Mouse (Mus musculus) induced T-regulatory cell, adult 2 months (primary cell): Measurements from ENCODE around the gene Nos1.
"Not testable (repeated sequence)": the region's sequence is repeated elsewhere in the genome, so short reads cannot be mapped to it uniquely, and the experiment has no call there.

Experiments used
- DNase-seq: peaks from one replicate; pipeline ENCODE4 v3.0.0-alpha.2; 2012; ENCODE audit warnings: low read depth

Gene Nos1

DNA sequence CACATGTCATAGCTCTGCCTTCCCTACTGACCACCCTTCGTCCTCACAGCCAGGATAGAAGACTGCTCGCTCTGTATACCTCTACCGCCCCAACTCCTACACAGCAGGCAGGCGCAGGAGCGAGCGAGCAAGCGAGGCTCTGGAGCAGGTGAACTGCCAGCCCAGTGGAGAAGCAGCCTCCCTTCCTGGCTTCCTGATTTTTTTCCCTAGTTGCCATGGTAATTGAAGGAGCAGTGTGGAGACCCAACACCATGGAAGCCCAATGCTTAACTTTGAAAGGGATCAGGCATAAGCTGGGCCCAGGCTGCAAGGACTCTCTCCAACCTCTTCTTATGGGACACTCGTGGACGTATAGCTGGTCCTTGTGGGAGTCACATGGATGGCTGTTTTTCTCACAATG is 59.4 kb downstream of the Nos1 start:
- no peak for DNase-seq

DNA sequence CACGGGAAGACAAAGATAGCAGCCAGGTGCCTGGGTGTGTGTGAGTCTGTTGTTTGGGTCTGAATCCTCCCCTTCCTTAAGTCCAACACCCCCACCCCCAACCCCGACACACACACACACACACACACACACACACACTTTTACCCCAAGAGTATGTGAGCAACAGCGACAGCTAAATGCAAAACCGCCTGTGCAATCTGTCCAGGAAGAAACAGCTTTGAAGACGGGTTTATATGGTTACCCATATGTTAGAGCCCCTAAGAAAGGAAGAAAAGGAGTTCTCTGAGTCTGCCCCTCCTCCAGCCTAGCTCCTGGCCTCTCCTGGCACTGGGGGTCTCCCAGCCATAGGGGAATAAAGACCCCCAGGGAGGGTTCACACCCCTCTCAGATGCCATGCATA is 60.2 kb downstream of the Nos1 start:
- DNase-seq, result no peak

DNA sequence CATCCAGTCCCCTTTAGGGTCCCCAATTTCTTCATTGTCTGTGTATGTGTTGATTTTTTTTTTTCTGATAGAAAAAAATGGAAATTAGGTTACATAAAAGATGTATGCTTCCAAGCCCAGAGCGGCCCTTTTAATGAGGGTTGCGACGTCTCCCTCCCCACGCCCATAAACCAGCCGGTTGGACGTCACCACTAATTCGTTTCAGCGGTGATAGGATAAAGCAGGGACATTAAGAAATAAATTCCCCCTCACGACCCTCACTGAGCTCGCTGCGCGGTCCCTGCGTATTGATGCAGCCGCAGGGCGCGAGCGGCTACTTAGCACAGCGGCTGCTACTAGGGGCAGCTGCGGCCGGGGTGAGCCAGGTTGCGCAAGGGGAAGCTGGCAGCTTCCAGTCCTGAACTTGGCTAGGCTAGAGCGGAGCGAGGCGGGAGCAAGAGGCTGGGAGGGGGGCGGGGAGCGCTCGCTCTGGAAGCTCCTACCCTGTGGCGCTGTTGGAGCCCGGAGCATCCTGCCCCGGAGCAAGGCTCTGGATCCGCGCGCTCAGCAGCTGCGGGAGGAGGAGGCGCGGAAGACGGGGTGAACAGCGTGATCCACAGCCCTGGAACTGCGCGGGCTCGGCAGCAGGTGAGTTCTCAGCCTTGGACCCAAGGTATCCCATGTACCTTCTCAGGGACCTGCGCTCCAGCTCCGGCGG is 61.0 kb downstream of the Nos1 start:
- no peak for DNase-seq

DNA sequence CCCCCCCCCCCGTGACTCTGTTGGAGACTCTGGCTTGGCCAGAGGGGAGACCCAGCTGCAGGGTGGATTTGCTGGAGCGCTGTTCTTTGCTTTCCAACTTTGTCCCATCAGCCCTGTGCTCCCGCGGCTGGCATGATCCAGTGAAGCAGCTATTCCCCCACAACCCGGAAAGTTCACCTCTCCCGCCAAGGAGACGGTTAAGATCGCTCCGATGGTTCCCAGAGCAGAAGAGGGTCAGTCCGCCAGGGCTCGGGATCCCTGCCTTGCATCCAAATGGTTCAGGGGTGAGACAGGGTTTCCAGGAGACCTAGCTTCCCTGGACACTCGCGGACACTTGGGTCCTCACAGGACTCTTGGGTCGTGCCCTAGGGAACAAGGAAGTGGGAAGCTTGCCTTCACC is 61.9 kb downstream of the Nos1 start:
- DNase-seq, result no peak

DNA sequence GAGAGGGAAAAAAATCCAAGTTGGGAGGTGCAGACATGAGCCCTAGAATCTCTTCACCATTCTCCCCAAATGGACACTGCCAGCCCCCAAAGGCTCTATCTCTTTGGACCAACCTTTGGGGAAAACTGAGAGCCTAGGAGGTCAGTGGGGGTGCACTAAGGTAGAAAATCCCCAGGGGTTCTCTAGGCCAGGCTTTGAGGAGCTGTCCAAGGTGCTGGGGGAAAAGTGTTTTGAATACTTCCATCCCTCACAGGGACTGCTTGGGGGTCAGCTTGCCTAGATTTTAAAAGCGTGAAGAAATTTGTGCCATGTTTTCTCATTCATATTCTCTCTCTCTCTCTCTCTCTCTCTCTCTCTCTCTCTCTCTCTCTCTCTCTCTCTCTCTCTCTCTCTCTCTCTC is 63.8 kb downstream of the Nos1 start:
- DNase-seq, result peak; percentile 6

DNA sequence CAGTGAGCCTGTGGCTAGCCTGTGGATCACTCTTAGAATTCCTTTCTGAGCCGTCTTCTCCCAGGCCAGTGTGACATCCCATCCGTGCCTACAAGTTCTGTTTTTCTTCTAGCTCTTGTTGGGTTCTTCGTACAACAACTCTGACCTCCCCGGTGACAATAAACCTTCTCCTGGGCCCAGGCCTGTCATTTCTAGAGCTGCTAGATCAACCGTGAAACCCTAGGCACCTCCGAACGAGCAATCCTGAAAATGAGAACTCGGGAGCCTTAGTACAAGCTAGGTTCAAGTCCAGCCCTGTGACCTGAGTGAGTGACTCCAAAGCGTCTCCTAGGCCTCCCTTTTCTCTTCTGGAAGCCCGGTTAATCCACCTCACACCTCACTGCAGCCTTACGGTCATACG is 69.6 kb downstream of the Nos1 start:
- DNase-seq, result no peak

DNA sequence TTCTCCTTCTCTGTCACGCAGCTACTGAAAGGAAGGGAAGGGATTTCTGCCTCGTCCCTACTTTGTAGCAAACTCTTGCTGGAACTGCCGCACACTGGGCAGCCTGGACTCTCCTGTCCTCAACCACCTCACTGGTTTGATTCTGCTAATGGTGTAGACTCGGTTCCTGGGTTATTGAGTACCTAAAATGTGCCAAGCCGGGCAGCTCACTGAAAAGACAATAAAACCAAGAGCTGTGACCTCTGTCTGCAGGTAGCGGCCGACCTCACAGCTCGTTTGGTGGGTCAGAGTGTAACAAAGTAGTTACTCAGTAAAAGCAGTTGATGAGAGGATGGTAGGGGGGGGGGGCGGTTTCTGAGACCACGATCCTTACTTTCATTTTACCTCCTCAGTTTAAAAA is 72.9 kb downstream of the Nos1 start:
- DNase-seq, result no peak

DNA sequence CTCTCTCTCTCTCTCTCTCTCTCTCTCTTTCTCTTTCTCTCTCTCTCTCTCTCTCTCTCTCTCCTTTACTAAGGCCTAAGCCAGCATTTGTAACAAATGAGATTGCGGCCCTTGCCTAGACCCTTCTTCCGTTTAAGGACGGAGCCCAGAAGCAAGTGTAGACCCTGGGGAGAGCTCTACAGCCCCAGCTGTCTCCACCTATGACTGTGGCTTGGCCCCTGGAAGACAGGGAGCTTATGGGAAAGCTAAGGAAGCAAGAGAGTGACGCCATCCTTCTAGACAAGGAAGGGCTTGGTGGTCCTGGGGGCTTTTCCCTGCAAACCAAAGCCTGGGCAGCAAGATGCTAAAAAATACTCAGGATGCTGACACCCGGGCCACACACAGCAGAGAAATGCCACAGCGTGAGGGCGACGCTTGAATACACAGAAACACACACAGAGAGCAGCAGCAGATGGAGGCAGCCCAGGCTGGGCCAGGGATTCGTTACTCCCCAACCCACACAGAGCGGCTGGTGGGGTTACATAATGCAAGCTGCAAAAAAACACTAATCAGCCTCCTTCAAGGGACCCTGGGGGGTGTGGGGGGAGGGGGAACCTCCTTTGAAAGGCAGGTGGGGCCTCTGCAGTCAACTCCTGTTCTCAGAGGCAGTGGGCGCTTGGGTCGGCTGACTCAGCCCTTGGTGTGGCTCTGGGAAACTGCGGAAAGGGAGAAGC is 83.9 kb downstream of the Nos1 start:
- DNase-seq, result no peak

DNA sequence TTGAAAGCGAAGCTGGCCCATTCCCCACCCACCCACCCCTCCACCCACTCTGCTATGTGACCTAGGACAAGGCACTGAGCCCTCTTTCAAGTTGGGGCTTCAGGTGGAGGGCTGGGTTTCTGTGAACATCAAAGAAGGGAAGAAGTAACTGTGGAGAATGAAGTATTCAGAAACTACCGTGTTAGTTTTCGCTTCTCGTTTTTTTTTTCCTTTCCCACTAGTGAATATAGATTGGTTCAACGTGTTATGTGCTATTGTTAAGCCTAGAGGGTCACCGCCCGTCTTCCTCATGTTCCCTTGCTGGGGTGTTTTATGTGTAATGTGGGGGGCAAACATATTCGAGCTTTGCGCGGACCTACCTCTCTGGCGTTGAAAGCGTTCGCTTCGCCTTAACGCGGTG is 85.0 kb downstream of the Nos1 start:
- no peak for DNase-seq

DNA sequence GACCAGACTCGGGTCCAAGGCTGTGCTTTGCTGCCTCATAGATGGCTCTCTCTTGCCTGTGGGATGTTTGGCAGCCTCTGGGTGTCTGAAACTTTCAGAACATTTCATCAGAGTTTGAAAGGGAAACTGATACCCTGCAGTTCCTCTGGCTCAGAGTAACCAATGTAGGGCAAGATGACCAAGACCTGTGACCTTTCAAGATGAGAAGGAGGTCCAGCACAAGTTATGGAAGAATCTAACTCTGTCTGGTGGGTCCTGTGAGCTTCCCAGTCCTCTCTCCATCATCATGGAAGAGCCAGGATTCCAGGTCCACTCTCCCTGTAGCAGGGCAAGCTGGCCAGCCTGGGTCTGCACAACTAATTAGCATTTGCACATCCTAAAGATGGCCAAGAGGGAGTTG is 90.8 kb downstream of the Nos1 start:
- no peak for DNase-seq

DNA sequence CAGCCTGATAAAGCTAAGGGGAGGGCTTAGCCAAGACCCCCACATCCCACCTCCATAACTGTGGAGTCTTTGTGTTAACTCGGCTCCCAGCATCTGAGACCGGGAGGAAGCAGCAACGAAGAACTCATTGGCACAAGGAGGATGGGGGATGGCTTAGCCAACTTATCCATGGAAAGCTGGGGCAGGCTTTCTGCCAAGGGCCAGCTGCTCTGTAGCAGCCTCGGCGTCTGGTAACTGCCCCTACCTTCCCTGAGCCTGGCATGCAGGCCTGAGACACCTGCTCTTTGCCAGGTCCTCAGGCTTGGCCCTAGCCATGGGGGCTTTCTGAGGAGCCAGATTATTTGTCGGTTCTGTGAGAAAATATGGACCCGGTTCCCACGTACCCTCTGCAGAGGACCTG is 93.0 kb downstream of the Nos1 start:
- DNase-seq, result no peak

DNA sequence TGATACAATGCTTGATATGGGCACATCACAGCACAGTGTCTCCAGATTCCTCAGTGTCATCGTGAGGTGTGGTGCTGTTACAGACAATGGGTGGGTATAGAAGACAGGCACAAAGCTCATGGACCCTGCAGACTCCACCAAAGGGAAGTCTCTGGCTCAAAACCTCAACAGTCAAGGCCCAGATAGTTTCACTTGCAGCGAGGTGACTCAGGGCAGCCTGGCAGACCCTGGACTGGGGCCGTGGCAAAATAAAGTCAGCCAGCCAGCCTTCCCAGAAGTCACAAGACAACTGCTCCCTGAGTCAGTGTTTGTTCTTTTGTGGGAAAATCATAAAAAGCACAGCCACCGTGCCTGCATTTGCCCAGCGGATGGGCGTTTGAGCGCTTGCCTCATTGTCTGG is 93.4 kb downstream of the Nos1 start:
- DNase-seq, result no peak

DNA sequence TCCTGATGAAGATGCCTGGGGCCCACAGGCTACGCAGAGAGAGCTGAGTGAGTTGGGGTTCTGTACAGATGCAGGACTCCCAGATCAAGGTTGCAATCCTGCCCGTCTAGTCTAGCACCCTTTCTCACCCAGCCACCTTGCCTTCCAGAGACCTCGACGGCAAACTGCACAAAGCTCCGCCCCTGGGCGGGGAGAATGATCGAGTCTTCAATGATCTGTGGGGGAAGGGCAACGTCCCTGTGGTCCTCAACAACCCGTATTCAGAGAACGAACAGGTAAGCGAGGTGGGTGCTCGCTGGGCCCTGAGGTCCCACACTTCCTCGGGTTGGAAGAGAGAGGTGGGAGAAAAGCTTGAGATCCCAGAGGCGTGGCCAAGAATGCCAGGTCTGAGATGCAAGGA is 98.3 kb downstream of the Nos1 start:
- no peak for DNase-seq

DNA sequence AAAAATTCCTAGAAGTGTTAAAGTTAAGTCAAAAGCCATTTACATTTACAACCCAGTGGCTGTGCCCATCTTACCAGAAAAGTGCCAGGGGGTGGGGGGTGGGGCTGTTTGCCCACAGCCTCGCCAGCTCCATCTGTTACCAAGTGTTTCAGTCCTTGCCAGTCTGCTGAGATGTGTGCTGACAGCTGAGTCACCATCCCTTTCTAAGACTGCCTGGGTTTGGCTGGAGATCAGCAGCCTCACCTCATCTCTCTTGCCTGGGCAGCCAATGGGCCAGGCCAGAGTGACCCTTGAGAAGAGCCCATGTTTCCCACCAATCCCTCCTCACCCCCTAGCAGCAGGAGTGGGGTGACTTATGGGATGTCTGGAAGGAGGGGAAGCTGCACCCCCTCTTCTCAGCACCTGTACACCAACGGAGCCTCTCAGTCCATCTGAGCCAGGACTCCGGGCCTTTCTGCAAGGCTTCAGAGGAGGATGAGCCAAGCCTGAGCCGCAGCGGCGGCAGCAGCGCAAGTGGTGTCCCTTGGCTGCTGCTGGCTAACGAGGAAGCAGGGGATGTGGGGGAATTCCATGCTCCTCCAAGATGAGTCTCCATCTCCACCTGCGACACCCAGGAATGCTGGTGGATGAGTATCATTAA is 100.2 kb downstream of the Nos1 start:
- no peak for DNase-seq

DNA sequence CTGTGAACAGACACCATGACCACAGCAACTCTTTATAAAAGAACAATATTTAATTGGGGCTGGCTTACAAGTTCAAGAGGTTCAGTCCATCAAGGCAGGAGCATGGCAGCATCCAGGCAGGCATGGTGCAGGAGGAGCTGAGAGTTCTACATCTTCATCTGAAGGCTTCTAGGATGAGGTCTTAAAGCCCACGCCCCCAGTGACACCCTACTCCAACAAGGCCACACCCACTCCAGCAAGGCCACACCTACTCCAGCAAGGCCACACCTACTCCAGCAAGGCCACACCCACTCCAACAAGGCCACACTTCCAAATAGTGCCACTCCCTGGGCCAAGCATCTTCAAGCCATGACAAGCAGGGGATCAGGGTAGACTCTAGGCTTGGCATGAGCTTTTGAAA is 101.6 kb downstream of the Nos1 start:
- DNase-seq, result not testable (repeated sequence)

DNA sequence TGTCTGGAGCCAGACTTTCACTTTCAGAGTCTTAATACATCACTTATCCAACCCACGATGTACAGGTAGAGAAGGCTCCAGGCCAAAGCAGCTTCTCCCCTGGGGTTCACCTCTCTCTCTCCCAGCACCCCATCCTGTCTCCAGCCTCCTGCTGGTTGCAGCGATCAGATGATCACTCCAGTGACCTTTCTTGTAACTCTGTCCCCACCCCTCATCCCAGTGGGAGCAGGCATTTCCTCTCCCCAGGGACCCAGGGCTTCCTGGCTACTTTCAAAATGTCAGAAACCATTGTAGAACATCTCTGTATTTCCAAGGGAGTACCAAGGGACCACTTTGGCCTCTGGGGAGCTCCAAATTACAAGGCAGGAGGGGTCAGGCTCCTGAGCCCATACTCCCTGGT is 104.2 kb downstream of the Nos1 start:
- DNase-seq, result no peak

DNA sequence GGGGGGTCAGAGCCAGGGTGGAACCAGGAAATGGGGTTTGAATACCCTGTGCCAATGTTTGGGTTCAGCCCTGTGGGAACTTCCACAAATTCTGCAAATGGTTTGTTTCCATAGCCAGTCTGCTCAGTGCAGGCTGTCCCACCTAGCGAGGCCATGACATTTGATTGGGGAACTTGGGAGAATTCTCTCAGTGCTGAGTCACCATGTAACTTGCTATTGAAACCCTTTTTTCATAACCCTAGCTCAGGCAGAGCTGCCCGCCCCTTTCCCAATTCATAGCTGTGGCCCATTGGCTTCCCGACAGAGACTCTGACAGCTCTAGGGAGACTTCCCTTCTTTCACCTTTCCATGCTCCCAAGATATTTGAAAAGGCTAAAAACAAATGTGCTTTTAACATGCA is 107.3 kb downstream of the Nos1 start:
- no peak for DNase-seq

DNA sequence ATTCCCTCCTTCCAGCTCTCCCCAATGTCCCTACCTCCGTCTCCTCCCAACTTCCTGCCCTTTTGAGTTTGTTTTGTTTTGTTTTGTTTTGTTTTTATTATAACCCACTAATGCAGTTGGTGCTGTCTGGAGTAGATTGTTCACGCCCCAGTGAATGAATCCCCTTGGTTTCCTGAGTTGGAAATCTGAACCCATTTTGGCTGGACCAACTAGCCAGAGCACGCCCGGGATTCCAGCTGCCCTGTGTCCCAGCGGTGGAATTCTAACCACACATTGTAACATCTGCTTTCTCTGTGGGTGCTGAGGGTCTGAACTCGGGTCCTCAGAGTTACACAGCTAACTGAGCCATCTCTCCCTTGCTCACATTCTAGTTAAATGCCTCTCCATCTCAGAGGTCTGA is 108.1 kb downstream of the Nos1 start:
- no peak for DNase-seq

DNA sequence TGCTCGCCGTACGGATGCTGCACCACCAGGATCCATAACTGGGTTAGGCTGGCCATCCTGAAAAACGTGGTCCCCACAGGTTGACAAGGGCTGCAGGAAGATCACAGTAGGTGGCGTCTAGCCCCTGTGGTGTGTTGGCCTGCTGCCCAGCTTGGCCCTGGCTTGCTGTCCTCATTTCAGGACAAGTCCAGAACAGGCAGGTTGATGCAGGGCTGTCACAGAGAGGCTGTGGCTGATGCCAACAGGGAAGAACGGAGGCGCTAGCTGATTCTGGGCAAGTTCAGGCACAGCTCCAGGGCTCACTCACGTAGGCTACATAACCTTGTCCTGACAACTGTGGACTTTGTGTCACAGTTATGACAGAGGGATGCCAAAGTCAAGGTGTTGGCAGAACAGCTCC is 108.7 kb downstream of the Nos1 start:
- DNase-seq, result no peak

DNA sequence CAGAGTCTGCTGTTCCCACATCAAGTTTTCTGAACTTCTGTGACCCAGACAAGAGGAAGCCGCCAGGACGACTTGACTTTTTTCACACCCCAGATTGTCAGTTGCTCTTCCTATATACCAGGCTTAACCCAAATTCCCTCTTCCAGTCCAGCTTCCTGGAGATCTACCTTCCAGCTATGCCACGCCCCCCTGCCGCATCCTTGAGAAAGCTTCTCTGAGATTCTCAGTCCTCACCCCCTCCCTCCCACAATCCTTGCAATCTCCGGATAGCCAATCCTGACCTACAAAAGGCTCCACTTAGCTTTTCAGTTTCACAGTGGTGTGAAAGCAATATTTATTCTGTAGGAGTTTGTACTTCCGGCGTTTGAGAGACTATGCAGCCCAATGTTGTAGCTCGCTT is 110.0 kb downstream of the Nos1 start:
- DNase-seq, result no peak

DNA sequence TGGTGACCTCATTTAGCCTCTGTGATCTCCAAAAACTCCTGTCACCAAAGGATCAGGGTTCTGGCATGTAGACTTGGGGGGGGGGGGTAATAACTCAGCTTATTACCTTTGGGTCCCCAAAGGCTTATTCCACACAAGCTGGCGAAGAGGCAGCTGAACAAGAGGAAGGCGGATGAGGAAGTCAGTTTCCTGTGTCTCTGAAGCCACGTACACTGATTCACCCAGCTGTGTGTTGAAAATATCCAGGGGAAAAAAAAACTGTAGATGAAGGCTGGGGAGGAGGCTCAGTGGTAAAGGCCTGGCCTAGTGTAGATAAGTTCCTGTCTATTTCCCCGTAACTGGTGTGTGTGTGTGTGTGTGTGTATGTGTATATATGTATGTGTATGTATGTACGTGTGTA is 110.7 kb downstream of the Nos1 start:
- no peak for DNase-seq

DNA sequence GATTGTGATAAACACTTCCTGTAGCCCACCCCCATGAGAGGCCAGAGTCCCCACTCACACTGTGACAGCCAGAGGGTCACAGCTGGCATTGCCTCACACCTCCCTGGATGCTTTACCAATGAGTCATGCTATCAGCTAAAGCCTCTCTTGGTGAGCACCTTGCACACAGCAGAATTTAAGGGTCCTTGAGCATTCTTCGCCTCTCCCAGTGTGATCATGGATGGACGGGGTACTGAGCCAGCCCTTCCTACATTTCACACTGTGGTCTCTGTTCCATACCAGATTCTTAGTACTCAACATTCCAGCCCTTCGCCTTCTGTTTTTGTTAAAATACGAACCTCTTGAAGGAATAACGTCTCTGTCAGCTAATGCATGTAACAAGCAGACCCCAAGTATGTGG is 113.2 kb downstream of the Nos1 start:
- DNase-seq, result no peak

DNA sequence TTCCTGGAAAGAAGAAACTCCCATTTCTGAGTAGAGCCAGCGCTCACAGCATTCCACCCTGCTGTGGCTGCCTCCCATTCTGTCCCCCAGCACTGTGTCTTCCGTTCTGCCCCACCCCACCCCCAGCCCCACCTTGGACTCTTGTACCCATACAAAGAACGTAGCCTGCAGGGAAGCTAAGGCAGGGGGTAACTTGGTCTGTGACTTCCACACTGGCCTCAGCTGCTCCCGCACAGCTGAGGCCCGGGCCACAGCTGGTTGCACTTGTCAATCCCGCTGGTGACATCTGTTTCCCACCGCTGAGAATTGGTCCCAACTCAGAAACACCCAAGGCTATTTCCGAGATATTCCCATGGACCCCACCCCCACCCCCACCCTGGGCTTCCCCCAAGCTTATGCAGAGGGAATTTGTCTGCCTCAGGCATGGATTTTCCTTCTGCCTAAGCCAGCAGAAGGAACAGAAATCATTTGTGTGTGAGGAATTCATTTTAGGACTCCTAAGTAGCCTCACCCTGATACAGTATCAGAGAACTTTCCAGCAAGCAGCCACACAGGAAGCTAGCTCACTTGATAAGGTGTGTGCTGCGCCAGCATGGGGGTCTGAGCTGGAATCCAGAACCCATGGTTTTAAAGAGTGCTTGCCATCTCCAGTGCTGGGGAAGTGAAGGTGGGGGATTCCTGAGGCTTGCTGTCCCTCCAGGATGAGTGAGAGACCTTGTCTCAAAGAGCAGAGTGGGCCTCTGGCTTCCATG is 117.4 kb downstream of the Nos1 start:
- DNase-seq, result no peak
